Mouse (Mus musculus): ENCODE data around the gene Ap2a1.

The Ap2a1 gene

DNA sequence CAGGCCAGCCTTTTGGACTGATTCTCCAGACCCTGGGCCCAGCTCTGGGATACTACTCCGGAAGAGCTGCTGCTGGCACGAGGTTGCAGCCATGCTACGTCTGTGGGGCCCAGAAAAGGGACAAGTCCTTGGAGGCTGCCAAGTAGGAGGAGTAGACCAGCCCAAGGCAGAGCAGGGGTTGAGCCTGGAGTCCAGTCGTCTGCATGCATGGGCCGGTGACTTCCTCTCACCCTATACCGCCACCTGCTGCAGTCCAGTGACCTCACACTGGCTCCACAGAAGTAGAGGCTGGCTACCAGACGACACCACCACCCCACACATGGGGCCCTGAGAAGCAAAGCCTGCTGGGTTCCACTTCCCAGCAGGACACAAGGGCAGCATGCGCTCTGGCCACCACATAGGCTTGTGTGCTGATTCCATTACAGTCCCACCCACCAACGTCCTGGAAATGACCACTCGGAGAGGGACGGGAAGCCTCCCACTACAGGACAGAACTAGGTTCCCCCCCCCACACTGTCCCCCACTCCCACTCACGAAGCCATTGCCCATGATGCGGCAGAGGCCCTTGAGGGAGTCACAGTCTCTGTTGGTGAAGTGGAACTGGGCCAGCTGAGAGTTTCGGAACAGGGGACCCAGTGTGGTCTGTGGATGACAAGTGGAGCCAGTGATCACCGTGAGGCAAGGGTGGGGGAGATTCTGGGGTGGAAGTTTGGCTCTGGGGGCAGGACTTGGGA is 62.9 kb downstream of the Ap2a1 start:
- no peak for DNase-seq (ENCODE audit: low spot score in 2 of 2)

DNA sequence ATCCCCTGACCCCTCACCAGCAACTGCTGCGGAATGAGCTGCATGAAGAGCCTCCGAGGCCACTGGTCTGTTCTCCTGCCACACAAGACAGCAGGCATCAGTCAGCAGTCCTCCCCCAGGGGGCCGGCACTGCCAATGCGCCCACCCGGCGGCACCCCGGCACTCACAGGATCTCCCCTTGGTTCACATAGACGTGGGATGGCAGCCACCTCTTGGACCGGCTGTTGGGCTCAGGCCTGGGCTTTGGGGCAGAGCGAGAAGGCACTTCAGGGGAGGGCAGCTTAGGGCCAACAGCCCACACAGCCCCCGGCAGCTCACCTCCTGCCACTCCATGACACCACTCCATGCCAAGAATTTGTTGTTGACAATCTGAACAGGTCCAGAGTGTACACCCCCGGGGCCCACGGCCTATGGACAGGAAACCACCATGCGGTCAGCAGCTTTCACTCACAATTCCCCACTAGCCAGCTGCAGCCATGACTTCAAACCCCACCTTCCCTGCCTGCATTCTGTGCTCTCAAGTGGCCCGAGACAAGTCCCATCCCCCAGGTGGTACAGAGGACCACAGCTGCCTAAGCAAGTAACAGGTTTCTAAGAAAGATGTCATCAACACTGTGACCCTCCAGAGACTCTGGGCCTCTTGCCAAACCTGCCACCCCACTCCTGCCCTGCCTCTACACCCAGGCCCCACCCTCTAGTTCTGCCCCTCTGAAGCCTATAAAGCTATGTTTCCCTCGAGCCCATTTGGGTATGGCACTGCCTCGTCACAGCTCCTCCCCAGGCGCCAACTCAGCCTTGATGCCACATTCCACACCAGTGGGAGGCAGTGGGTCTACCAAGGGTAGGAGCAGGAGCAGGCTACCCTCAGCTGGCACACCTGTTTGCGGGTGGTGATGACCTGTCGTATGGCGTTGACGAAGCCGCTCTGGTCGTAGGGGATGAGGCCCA is 64.4 kb downstream of the Ap2a1 start:
- DNase-seq (ENCODE audit: low spot score in 2 of 2) = no peak

DNA sequence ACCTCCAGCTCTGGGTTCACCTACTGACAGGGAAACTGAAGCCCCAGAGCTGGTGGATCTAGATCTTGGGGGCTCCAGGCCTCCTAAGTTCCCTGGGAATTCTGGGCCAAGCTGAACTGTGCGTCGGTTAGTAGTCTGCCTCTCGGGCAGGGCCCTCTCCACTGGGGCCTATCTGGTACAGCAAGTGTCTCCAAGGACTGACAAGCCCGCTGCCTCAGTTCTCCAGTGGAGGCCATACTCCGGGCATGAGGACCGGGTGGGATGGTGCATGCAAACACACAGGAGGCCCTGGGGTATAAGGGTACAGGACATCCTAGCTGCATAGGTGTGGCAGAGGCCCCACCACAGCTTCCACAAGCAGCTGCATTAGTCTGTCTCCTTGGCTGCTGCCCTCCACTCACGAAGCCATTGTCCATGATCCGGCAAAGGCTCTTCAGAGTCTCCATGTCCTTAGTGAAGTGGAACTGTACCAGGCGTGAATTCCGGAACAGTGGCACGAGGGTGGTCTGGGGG is 65.3 kb downstream of the Ap2a1 start:
- no peak for DNase-seq (ENCODE audit: low spot score in 2 of 2)

DNA sequence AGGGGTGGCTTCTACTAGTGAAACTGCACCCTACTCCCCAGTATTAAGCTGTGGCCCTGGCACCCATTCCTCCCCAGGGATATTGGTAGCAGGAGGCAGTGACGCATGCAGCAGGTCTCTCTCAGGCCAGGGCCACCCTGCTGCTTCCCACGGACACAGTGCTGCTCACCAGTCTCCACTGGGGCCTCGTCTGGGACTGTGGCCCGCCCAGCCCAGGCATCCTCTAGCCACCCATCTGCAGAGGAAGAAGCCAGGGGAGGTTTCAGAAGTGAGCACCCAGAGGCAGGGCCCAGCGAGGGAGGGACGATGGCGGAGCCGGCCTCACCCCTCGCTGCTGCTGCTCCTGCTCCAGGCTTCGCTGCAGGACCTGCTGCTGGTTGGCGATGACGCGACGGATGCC is 66.1 kb downstream of the Ap2a1 start:
- no peak for DNase-seq (ENCODE audit: low spot score in 2 of 2)

DNA sequence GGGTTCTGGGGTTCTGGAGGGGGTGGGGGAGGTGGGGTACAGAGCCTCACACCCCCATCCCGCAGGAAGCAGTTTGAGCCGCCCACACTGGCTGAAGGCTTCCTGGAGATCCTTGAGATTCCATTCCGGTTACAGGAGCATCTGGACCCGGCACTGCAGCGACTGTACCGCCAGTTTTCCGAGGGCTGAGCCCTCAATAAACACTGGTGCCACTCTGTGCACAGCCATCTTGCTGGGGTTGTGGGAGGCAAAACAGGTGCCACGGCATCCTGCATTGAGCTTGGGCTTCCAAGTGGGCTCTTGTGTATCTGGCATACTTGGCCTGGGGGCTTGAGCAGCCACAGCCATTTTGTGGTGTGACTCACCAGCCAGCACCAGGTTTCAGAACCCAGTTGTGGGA is 66.9 kb downstream of the Ap2a1 start:
- DNase-seq (ENCODE audit: low spot score in 2 of 2) = no peak

DNA sequence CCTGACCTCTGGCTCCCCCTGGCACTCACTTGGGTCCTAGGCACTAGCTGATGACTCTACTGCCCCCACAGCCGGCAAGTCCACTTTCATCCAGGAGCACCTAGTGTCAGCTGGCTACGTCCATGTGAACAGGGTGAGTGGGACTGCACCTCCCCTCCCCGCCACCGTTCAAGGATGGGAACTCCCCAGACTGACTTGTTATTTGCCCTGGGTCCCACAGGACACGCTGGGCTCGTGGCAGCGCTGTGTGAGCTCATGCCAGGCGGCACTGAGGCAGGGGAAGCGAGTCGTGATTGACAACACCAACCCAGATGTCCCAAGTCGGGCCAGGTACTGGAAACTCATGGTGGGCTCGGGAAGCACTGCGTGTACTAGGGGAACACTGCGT is 67.9 kb downstream of the Ap2a1 start:
- no peak for DNase-seq (ENCODE audit: low spot score in 2 of 2)

DNA sequence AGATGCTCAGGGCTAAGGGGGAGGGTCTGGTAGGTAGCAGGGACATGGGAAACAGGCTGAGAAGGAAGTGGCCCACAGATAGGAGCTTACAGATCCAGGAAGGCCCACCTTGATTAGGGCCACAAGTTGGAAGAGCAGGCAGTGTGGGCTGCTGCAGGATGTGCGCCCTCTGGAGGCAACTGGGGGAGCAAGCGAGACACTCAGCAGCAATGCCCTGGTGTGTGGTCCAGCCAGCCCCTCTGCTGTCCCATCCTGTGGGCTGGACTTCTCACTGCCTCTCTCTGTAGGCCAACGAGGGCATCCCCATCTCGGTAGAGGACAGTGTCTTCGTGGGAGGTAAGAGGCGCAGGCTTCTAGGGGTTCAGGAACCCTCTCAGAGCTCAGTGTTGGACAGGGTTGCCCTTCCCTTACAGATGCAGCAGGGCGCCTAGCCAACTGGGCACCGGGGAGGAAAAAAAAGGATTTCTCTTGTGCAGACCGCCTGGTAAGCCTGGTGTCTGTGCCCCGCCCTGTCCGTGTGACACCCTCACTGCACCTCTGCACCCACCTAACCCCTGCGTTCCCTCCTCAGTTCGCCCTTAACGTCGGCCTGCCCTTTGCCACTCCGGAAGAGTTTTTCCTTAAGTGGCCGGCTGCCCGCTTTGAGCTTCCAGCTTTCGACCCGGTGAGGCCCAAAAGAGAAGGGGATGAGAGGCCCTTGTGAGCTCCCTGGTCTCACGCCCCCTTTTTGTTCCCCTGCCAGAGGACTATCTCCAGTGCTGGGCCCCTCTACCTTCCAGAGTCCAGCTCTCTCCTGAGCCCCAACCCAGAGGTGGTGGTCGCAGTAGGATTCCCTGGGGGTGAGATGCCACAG is 68.5 kb downstream of the Ap2a1 start:
- DNase-seq (ENCODE audit: low spot score in 2 of 2) = no peak

DNA sequence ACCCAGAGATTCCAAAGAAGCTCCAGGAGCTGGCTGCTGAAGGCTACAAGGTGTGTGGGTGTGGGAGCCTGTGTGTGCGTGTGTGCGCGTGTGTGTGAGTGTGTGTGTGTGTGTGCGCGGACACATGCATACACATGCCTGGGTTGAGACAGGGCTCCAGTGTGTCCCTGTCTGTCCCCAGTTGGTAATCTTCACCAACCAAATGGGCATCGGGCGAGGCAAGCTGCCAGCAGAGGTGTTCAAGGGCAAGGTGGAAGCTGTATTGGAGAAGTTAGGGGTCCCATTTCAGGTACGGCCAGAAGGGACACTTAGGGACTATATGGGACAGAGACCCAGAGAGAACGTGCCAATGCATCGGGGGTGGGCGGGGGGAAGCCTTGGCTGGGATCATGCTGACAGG is 69.4 kb downstream of the Ap2a1 start:
- DNase-seq (ENCODE audit: low spot score in 2 of 2) = no peak

DNA sequence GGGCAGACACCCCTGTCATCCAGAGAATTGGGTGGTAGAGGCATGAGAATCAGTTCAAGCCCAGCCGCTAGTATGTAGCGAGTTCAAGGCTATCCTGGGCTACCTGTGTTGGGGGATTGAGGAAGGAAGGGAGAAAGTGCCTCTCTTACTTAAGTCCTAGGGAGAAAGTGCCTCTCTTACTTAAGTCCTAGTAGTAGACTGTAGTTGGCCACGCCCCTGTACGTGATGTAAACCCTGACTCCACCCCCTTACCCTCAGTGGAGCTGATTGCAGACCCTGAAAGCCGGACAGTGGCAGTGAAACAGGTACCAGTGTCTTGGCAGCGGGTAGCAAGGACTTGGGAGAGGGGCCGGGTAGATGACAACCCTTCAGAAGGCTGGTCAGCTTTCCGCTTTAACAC is 71.4 kb downstream of the Ap2a1 start:
- DNase-seq (ENCODE audit: low spot score in 2 of 2) = no peak

DNA sequence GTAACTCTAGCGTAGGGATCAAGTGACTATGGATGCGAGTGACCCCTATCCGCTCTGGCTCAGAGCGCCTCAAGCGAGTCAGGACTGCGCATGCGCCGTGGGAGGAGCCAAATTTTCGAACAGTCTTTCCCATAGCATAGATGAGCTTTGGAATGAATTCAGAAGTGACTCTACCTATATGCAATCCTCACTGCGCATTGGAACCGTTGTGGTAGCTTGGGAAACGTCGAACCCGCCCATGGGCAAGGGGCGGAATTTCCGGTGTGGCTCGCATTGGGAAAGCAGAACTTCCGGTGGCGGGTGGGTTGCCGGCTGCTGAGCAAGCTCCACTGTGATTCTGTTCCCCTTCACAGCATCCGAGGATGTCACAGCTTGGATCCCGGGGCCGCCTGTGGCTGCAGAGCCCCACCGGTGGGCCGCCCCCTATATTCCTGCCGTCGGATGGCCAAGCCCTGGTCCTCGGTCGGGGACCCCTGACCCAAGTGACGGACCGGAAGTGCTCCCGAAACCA is 72.2 kb downstream of the Ap2a1 start, which contains the start of gene Pnkp:
Gene Pnkp, plus strand, starts transcription at position 98 of the 511 bp plus-strand sequence.
- DNase-seq (ENCODE audit: low spot score in 2 of 2) = peak; percentile 93 to 94

DNA sequence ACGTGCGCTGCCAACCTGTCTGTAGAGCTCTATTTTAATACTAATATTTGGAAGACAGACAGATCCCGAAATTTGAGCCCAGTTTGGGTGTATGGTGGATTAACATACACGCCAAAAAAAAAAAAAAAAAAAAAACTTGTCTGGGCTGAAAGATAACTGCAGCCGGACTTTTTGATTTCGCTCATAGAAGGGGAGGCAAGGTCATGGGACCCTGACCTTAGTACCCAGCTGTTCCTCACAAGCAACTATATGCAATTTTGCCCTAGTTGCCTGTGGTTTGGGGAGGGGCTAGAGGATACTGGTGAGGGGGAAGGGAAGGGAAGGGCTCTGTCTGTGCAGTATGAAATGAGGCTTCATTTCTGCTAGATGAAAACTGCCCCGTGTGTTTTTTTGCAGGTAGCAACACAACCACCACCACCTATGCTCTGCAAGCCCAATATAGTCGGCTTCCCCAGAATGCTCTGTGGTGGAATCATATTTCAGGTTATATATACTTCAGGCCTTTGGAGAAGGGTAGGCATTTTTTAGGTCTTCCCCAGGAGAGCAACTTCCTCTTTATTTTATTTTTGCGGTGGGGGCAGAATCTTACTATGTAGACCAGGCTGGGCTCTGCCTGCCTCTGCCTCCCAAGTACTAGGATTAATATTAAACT is 72.9 kb downstream of the Ap2a1 start:
- DNase-seq (ENCODE audit: low spot score in 2 of 2) = no peak

DNA sequence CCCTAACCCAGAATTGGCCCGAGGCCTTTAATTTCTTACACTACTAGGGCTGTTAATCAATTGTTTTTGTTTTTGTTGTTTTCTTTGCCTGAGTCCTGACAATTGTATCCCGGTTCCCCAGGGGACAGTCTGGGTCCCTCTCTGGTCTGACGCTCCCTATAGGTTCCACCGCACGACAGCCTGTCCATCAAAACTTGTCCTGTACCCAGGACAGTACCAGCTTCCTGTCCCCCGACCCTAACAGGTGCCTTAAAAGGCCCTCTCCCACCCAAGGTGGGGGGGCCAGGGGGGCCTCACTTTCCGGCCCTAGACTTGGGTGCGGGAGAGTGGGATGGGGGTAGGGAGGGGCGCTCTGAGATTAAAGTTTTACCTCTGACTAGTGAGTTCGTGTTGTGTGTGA is 74.3 kb downstream of the Ap2a1 start:
- DNase-seq (ENCODE audit: low spot score in 2 of 2) = no peak

DNA sequence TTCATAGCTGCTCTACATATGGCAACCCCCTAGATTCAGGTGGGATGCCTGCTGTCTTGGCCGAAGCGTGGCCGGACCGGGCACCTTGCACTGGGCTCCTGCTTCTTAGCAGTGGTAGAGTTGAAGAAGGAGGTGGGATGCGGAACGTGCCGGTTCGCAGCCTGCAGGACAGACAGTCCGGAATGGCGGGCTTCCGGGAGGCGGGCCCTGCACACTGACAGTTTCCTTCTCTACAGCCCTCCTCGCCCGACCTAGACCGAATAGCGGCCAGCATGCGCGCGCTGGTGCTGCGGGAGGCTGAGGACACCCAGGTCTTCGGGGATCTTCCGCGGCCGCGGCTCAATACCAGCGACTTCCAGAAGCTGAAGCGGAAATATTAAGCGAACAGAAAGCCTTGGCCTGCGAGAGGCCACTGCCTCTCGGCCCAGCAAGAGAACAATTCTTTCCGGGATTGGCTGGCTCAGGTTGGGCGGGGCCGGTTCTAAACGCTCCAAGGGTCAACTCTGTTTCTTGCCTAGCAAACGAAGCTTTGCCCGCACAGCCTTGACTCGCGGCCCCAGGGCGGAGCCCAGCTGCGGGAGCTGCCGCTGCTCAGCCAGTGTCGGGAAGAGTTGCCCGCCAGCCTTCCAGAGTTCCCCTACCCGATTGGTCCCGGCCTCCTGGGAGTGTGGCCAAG is 74.8 kb downstream of the Ap2a1 start:
- peak in 1 of 2 experiments; percentile 70 for DNase-seq (ENCODE audit: low spot score in 2 of 2)

DNA sequence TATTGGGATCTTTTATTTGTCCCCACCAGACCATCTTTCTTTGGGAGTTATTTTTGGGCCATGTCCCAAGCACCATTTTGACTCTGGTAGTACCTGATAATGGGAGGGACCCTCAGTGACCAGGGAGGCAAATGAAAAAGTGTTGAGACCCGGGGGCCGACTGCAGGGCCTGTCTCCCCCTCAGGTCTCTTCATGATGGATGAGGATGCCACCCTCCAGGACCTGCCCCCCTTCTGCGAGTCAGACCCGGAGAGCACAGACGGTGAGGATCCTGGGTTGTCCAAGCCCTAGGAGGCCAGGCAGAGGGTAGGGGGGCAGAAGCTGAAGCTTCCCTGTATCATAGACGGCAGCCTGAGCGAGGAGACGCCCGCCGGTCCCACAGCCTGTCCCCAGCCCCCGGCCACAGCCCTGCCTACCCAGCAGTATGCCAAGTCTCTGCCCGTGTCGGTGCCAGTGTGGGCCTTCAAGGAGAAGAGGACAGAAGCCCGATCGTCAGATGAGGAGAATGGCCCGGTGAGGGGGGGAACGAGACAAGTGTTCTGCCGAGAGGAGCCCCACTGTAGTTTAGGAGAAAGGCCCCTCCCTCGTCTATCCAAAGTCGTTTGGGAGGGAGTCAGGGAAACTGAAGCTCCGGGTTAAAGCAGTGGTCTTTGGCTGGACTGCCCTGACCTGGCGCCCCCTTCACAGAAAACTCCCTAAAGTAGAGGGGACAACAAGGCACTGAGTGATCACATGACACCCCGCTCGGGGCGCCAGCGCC is 75.5 kb downstream of the Ap2a1 start:
- DNase-seq (ENCODE audit: low spot score in 2 of 2) = no peak

DNA sequence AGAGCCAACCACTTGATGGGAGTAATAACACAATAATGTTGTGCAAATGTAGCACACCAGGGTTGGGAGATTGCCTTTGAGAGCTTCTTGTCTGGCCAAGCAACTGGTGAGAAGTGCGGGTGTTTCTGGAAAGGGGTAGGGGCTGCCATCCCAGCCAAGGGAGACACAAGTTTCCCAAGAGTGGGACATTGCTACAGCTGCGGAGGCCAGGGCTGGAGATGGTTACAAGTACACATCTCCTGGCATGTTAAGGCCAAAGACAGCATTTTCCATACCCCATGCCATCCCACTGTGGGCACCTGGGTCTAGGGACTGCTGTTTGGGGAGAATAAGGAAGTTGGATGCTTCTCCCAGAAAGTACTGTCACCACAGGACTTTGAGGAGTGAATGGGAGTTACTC is 76.2 kb downstream of the Ap2a1 start:
- no peak for DNase-seq (ENCODE audit: low spot score in 2 of 2)

DNA sequence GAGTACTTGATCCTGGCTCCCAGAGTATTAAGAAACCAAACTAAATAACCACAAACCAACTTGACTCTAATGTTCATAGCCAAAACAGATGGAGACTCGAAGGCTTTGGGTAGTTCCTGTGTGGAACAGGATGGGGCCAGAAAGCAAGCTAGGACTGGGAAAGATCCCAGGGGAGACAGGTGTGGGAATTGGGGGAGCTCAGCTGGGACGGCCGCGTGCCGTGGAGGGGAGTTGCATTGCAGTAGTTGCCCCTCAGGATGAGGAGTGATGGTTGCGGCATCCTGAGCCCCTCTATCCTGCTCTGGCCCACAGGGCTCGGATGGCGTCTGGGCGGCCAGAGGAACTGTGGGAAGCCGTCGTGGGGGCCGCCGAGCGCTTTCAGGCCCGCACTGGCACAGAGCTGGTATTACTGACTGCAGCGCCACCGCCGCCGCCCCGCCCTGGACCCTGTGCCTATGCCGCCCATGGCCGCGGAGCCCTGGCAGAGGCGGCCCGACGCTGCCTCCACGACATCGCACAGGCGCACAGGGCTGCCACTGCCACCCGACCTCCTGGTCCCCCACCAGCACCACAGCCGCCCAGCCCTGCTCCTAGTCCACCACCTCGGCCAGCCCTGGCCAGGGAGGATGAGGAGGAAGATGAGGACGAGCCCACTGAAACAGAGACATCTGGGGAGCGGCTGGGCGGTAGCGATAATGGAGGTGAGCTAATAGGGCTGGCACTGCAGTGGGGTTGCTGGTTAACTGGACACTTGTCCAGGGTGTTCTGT is 76.9 kb downstream of the Ap2a1 start:
- no peak for DNase-seq (ENCODE audit: low spot score in 2 of 2)

DNA sequence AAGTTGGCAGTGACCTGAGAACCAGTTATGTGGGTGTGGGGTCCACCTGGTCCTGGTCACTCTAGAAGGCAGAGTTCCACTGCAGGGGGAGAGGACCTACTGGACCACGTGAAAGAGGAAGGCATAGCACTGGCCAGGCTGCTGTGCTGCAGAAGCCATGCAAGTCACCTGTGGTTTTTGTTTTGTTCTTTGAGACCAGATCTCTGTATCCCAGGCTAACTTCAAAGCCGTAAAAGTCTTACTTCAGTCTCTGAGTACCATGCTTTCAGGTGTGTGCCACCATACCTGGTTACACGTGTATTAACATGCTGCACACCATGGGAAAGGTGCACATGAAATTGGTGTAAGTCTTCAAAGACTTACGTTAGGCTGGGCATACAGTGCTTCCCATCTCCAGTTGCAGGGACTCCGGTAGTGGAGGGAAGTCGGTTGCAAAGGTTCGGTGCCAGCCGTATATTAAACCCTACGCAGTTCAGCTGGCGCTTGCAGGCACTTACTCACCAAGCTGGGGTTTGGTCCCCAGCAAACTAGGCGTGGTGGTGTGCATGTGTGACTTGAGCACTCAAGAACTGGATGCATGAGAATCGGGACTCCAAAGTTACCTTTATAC is 77.6 kb downstream of the Ap2a1 start:
- DNase-seq (ENCODE audit: low spot score in 2 of 2) = no peak

DNA sequence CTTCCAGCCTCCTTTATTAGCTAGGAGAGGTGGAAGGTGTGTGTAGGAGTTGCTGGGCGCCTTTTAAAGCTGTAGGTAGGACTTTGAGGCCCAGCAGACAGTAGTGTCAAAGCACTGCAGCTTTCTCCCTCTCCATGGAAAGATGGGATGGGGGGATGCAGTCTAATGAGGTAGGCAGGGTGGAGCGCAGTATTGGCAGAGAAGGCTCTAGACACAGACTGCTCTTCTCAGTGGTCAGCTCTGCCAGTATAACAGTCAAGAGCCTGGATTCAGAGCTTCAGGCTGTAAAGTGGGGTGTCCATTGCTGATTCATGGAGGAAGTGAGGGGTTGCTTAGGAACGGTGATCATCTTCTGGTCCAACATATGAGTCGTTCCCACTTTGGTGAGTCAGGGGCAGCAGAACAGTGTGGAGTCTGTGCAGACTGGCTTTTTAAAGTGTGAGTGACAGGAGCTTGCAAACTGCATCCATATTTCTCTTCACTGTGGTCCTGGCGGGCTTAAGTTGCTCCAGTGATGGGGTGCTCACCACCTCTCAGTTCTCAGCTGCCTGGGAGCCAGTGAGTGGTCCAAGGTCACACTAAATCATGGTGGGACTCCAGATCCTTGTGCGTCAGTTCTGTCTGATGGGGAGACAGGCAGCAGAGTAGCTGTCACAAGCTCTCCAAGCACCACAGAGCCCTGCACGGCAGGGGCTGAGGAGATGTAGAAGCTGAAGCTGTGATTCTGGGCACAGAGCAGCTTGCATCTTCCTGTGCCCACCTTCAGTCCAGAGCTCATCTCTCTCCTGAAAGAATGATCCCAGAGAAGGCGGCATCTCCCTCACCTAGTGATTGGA is 78.3 kb downstream of the Ap2a1 start:
- DNase-seq (ENCODE audit: low spot score in 2 of 2) = no peak
